Mouse (Mus musculus): Measurements from ENCODE around the gene Olfr1443.

- TF ChIP-seq POLR2A (IDR thresholded peaks at IDR 0.05; ENCODE audit: borderline replicate concordance, control insufficient read depth, low read depth, low read length): no peak
- TF ChIP-seq CTCF (IDR thresholded peaks at IDR 0.05; ENCODE audit: control insufficient read depth, insufficient read depth, low read length): no peak
These were observed 44.7 kb upstream of the Olfr1443 start, which contains the start of gene Glyat for GRCm38 (mm10) chr19:12633176-12633575.

Measured in bone marrow, adult 2 months (tissue).